Mouse (Mus musculus) common myeloid progenitor, adult 5-6 weeks (primary cell): ENCODE data around the gene Supt3. TPM values are rescaled to one million over a fixed set of nuclear protein-coding genes. Genes with fewer than 3 reads are reported as not detected.

Experiments
- ATAC-seq: replicated peaks from 2 replicates; pipeline ENCODE4 v1.8.0; 2016; ENCODE audit warnings: low read depth, mild to moderate bottlenecking, moderate TSS enrichment, inconsistent platforms; ENCODE audit not compliant: poor library complexity, severe bottlenecking
- total RNA-seq: library from RNA; stranded (forward); fragments of 200-1000, 187-1606 nt; gene quantifications from 2 replicates; pipeline ENCODE4 v1.2.3, GENCODE M21; 2017

Gene Supt3
- total RNA-seq, 1 experiment from 2014 or later = 15.7 TPM

- no peak for ATAC-seq
Observed at GRCm38 (mm10) chr17:45086361-45086760, 309.4 kb downstream of the Supt3 start.

GRCm38 (mm10) chr17:45087022-45087421 lies 310.1 kb downstream of the Supt3 start:
- ATAC-seq = no peak

- no peak for ATAC-seq
Observed at GRCm38 (mm10) chr17:45101064-45101463, 324.1 kb downstream of the Supt3 start.

DNA sequence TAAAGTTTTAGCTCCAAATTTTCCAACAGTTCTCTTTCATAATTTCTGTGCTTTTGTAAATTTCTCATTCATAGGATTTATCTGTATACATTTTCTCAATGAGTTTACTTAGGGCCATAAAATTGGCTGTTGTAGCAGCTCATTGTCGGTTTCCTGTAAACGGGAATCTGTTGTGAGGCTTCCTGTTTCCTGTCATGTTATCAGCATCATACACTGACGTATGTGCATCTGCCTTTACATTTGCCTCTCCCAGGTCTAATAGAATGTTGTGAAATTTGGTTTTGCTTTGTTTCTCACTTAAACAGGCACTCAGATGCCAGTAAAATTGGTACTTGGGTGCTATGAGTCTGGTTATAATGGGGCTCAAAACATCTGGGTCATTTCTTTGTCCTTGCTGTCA lies 338.4 kb downstream of the Supt3 start:
- ATAC-seq = peak; percentile 45

DNA sequence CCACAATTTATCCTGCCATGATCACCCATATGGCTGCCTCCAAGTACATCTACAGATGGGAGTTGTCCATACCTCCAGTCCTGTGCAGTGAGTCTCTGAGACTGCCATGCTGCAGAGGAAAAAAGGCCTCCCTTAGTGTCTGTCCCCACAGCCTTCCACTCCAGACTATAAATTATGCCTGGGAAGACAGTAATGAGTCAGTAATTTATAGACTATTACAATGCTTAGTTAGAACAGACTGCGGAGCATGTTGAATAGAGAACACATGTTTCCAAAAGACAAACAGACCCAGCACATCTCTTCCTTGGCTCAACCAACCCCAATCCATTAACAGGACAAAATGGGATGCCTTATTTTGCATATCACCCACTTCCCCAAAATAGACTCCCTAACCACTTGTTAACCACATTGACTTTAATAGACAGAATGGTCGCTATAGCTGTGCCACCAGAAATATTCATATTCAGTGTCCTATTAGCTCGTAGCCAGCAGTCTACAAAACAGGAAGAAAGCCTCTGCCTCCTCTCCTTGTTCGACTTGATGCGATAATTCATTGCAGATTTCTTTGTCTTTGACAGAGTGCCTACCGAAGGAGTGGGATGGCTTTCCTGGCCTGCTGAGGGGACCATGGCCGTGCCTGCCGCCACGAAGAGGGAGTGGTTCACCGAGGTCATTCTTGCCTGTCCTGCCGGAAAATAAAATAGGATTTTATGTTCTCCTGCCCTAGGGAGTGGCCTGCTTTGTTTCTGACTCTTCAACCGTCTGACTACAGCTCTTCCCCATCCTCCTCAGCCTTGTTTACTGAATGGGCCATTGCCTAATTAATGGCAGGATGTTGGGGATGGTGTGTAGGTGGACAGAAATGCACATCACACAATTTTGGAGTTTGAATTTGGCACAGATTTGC lies 341.9 kb downstream of the Supt3 start:
- peak; percentile 72 for ATAC-seq

DNA sequence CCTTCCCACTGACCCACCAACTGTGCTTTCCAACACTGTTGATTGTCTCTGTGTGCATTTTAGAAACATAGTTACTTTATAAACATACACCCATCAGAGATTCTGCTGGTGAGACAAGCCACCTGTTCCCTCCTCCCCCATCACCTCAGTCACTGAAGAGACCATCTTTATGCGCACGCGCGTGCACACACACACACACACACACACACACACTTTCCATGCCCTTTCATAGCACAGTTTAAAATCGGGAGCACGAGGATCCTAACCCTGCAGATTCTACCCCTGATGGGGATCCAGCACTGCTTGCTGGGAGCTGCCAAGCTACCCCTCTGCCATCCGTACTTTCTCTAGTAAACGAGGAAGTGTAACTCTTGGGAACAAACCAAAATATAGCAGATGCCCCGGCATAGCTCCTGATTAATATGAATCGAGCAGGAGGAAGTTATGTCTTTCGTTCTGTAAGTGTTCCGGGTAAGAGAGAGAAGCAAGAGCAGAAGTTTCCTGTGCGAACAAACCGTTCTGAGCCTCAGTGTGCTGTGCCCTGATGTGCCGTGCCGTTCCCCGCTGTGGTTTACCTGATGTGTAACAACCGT lies 342.8 kb downstream of the Supt3 start:
- peak; percentile 57 for ATAC-seq

DNA sequence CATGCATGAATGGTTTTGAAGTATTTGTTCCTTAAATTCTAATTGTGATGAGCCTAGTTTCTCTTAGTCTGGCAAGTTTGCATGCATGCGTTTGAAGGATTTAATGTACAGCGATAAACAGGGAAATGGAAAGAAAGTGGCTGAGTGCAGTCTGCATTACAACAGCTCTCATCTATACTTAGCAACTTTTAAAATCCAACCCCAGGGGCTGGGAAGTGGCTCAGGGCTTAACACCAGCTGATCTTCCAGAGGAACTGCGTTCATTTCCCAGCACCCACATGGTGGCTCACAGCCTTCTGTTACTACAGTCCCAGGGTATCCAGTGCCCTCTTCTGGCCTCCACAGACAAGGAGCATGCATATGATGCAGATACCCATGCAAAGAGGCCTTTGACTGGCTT lies 346.9 kb downstream of the Supt3 start:
- no peak for ATAC-seq

- no peak for ATAC-seq
Observed at GRCm38 (mm10) chr17:45128611-45129010, 351.7 kb downstream of the Supt3 start.

- no peak for ATAC-seq
Observed at GRCm38 (mm10) chr17:45133501-45134400, 356.8 kb downstream of the Supt3 start.

GRCm38 (mm10) chr17:45136491-45136890 lies 359.5 kb downstream of the Supt3 start:
- no peak for ATAC-seq

DNA sequence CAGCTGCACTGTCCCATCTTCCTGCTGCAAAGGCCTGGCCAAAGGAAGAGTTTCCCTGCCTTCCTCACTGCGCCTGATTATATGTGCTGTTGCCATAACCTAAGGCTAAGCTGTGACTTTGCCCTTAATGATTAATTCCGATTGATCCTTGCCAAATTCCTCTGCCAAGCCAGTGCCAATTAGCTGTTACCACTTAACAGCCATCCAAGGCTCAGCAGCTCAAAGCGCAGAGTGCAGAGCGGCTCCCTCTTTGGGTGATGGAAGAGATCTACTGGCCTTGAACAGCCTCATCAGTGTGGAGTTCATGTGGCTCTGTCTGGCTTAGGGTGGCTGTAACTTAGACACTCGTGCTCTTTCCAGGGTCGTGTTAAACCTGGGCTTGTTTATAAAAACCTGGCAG lies 366.1 kb downstream of the Supt3 start:
- ATAC-seq = no peak

DNA sequence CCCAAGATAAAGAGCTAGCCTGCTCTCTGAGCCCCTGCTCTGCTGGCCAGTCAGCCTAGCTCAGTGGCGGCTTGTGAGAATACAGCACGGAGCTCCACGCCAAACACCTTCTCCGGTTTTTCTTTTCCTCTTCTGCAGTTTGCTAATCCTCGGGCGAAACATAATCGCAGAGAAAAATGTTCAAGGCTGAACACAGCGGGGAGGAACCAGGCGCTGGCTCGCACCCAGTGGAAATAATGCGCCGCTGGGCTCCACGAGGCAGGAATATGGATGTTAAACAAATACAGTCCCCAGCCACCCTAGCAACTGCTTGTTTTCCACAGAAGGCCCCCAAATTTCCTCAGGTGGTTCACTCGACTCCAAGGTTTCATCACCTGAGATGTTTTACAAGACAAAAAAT lies 367.7 kb downstream of the Supt3 start:
- ATAC-seq = no peak

DNA sequence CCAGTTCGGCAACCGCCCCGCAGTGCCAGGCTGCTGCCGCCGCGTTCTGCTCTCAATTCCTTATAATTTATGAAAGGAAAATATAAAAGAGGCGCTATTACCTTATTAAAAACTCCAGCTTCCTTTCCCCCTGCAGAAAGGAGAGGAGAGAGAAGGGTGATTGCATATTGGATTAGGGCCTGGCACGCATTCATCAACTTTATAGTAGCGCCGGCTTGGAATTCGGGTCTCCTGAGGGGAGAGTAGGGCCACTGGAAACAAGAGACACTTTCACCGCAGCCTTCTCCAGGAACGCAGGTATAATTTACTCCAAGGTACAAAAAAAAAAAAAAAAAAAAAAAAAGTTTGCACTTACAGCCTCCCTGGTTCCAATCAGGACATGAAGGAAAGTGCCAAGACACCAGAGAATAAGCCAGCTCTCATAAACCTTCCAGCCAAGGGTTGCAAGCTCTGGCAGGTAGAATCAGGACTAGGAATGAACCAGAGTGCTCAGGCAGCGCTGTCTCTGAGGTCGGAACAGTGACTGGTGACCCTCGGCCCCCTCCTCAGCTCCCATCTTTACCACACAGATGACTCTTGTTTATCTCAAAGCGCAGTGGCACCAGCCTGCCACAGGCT lies 374.5 kb downstream of the Supt3 start:
- ATAC-seq = no peak

GRCm38 (mm10) chr17:45153721-45154120 lies 376.8 kb downstream of the Supt3 start:
- no peak for ATAC-seq

GRCm38 (mm10) chr17:45158171-45158691 lies 381.3 kb downstream of the Supt3 start:
- no peak for ATAC-seq

- no peak for ATAC-seq
Observed at GRCm38 (mm10) chr17:45160651-45161050, 383.7 kb downstream of the Supt3 start.

- ATAC-seq = no peak
Observed at GRCm38 (mm10) chr17:45165741-45166140, 388.8 kb downstream of the Supt3 start.
